Mouse (Mus musculus): Measurements from ENCODE around the gene Olfr1226. TPM values are rescaled to one million over a fixed set of nuclear protein-coding genes. Genes with fewer than 3 reads are reported as not detected.
"Not testable (repeated sequence)": the region's sequence is repeated elsewhere in the genome, so short reads cannot be mapped to it uniquely, and the experiment has no call there.

Gene Olfr1226
- polyA plus RNA-seq (2015; fragmentation: Nextera tagmentation; extraction: Ambion mirVana): not detected in 2 replicates

GRCm38 (mm10) chr2:89199948-89200347 lies at the start of gene Olfr1226:
TSS of gene Olfr1226 (minus strand) at chr2:89200048.
- 55% methylated on average over 2 of the region's 2 CpGs for WGBS
- ATAC-seq (ENCODE audit: extremely low read depth, insufficient number of reproducible peaks, low FRiP score, low TSS enrichment): no peak
- Histone ChIP-seq H3K27ac (replicated peaks) (no peak within 1 kb of the TSS), H3K9me3 (no peaks in the 10 kb centered on the region), H3K4me3 (no peak within 1 kb of the TSS), H3K27me3 (replicated peaks) (no peaks in the 10 kb centered on the region), H3K36me3 (no peaks in the 10 kb centered on the region), H3K4me1 (no peaks in the 10 kb centered on the region), H3K4me2 (no peak within 1 kb of the TSS), H3K9ac (no peak within 1 kb of the TSS)

GRCm38 (mm10) chr2:89196325-89196982 lies 3.4 kb downstream of the Olfr1226 start:
- no peaks in the 10 kb centered on the region for H3K27me3 ChIP-seq (replicated peaks)
- no peak overlapping the region for H3K4me3 ChIP-seq
- no peak for ATAC-seq (ENCODE audit: extremely low read depth, insufficient number of reproducible peaks, low FRiP score, low TSS enrichment)
- WGBS: 81% methylated on average over 3 of the region's 3 CpGs
- no peaks in the 10 kb centered on the region for H3K4me1 ChIP-seq
- H3K36me3 ChIP-seq: no peaks in the 10 kb centered on the region
- H3K27ac ChIP-seq (replicated peaks): no peak overlapping the region
- no peaks in the 10 kb centered on the region for H3K9me3 ChIP-seq
- H3K9ac ChIP-seq: no peak overlapping the region
- H3K4me2 ChIP-seq: no peak overlapping the region

- H3K27me3 ChIP-seq (replicated peaks): no peaks in the 10 kb centered on the region
- H3K4me2 ChIP-seq: no peak within 1 kb of the TSS
- H3K9me3 ChIP-seq: no peaks in the 10 kb centered on the region
- no peak within 1 kb of the TSS for H3K9ac ChIP-seq
- H3K27ac ChIP-seq (replicated peaks): no peak within 1 kb of the TSS
- H3K36me3 ChIP-seq: no peaks in the 10 kb centered on the region
- no peak for ATAC-seq (ENCODE audit: extremely low read depth, insufficient number of reproducible peaks, low FRiP score, low TSS enrichment)
- WGBS: 77% methylated on average over 1 of the region's 1 CpGs
- no peaks in the 10 kb centered on the region for H3K4me1 ChIP-seq
- no peak within 1 kb of the TSS for H3K4me3 ChIP-seq
These were observed 25.3 kb downstream of the Olfr1226 start, which contains the start of gene Olfr1225 for GRCm38 (mm10) chr2:89174569-89174968. TSS of gene Olfr1225 (minus strand) at chr2:89174669.

- not testable (repeated sequence) for H3K27ac ChIP-seq (replicated peaks); H3K9me3 ChIP-seq; ATAC-seq (ENCODE audit: extremely low read depth, insufficient number of reproducible peaks, low FRiP score, low TSS enrichment); H3K36me3 ChIP-seq; H3K4me2 ChIP-seq; H3K4me1 ChIP-seq; H3K4me3 ChIP-seq; H3K27me3 ChIP-seq (replicated peaks); H3K9ac ChIP-seq
- WGBS: 72% methylated on average over 4 of the region's 4 CpGs
These were observed 35.1 kb downstream of the Olfr1226 start for GRCm38 (mm10) chr2:89164711-89165110.

GRCm38 (mm10) chr2:89163991-89164390 lies 35.9 kb downstream of the Olfr1226 start, which contains the start of gene Olfr1224-ps1:
TSS of gene Olfr1224-ps1 (minus strand) at chr2:89164091.
- ATAC-seq (ENCODE audit: extremely low read depth, insufficient number of reproducible peaks, low FRiP score, low TSS enrichment): not testable (repeated sequence)
- WGBS: 81% methylated on average over 8 of the region's 8 CpGs

GRCm38 (mm10) chr2:89151460-89151859 lies 48.4 kb downstream of the Olfr1226 start, which contains the start of gene Olfr1223:
TSS of gene Olfr1223 (minus strand) at chr2:89151560.
- no peak within 1 kb of the TSS for H3K27ac ChIP-seq (replicated peaks)
- 45% methylated on average over 1 of the region's 1 CpGs for WGBS
- no peak within 1 kb of the TSS for H3K9ac ChIP-seq
- no peaks in the 10 kb centered on the region for H3K4me1 ChIP-seq
- no peak within 1 kb of the TSS for H3K4me3 ChIP-seq
- H3K36me3 ChIP-seq: no peaks in the 10 kb centered on the region
- no peak for ATAC-seq (ENCODE audit: extremely low read depth, insufficient number of reproducible peaks, low FRiP score, low TSS enrichment)
- no peaks in the 10 kb centered on the region for H3K27me3 ChIP-seq (replicated peaks)
- H3K9me3 ChIP-seq: no peaks in the 10 kb centered on the region
- no peak within 1 kb of the TSS for H3K4me2 ChIP-seq

More at GRCm38 (mm10) chr2:89163991-89164390, 35.9 kb downstream of the Olfr1226 start, which contains the start of gene Olfr1224-ps1:
- H3K4me2 ChIP-seq; H3K9me3 ChIP-seq; H3K36me3 ChIP-seq; H3K9ac ChIP-seq; H3K27me3 ChIP-seq (replicated peaks); H3K27ac ChIP-seq (replicated peaks); H3K4me3 ChIP-seq; H3K4me1 ChIP-seq: not testable (repeated sequence)

Other genes starting within 250 kb of the Olfr1226 start
- not detected in 2 replicates for gene Olfr1212, start 246.1 kb downstream of the Olfr1226 start, polyA plus RNA-seq (2015; fragmentation: Nextera tagmentation; extraction: Ambion mirVana)
- gene Gm13762, start 219.8 kb downstream of the Olfr1226 start, polyA plus RNA-seq (2015; fragmentation: Nextera tagmentation; extraction: Ambion mirVana): not detected in 2 replicates
- not detected in 2 replicates for gene Olfr1214, start 207.4 kb downstream of the Olfr1226 start, polyA plus RNA-seq (2015; fragmentation: Nextera tagmentation; extraction: Ambion mirVana)
- not detected in 2 replicates for gene Olfr1215, start 193.1 kb downstream of the Olfr1226 start, polyA plus RNA-seq (2015; fragmentation: Nextera tagmentation; extraction: Ambion mirVana)
- gene Olfr1216, start 181.7 kb downstream of the Olfr1226 start, polyA plus RNA-seq (2015; fragmentation: Nextera tagmentation; extraction: Ambion mirVana): not detected in 2 replicates
- not detected in 2 replicates for gene Olfr1217, start 168.0 kb downstream of the Olfr1226 start, polyA plus RNA-seq (2015; fragmentation: Nextera tagmentation; extraction: Ambion mirVana)
- not detected in 2 replicates for gene Olfr1218, start 138.9 kb downstream of the Olfr1226 start, polyA plus RNA-seq (2015; fragmentation: Nextera tagmentation; extraction: Ambion mirVana)
- gene Olfr1219, start 116.5 kb downstream of the Olfr1226 start, polyA plus RNA-seq (2015; fragmentation: Nextera tagmentation; extraction: Ambion mirVana): not detected in 2 replicates
- gene Olfr1220, start 93.2 kb downstream of the Olfr1226 start, polyA plus RNA-seq (2015; fragmentation: Nextera tagmentation; extraction: Ambion mirVana): not detected in 2 replicates
- gene Olfr1221, start 82.8 kb downstream of the Olfr1226 start, polyA plus RNA-seq (2015; fragmentation: Nextera tagmentation; extraction: Ambion mirVana): not detected in 2 replicates
- not detected in 2 replicates for gene Olfr1222, start 67.0 kb downstream of the Olfr1226 start, polyA plus RNA-seq (2015; fragmentation: Nextera tagmentation; extraction: Ambion mirVana)
- not detected in 2 replicates for gene Olfr1223, start 48.5 kb downstream of the Olfr1226 start, polyA plus RNA-seq (2015; fragmentation: Nextera tagmentation; extraction: Ambion mirVana)
- gene Olfr1224-ps1, start 36.0 kb downstream of the Olfr1226 start, polyA plus RNA-seq (2015; fragmentation: Nextera tagmentation; extraction: Ambion mirVana): not detected in 2 replicates
- gene Olfr1225, start 25.4 kb downstream of the Olfr1226 start, polyA plus RNA-seq (2015; fragmentation: Nextera tagmentation; extraction: Ambion mirVana): not detected in 2 replicates
- gene Olfr1228, start 54.0 kb upstream of the Olfr1226 start, polyA plus RNA-seq (2015; fragmentation: Nextera tagmentation; extraction: Ambion mirVana): not detected in 2 replicates
- not detected in 2 replicates for gene Olfr1229, start 88.0 kb upstream of the Olfr1226 start, polyA plus RNA-seq (2015; fragmentation: Nextera tagmentation; extraction: Ambion mirVana)
- gene Olfr1230, start 97.2 kb upstream of the Olfr1226 start, polyA plus RNA-seq (2015; fragmentation: Nextera tagmentation; extraction: Ambion mirVana): not detected in 2 replicates
- gene Olfr1231, start 107.0 kb upstream of the Olfr1226 start, polyA plus RNA-seq (2015; fragmentation: Nextera tagmentation; extraction: Ambion mirVana): not detected in 2 replicates
- gene Olfr1232, start 129.6 kb upstream of the Olfr1226 start, polyA plus RNA-seq (2015; fragmentation: Nextera tagmentation; extraction: Ambion mirVana): not detected in 2 replicates
- gene Olfr1233, start 142.3 kb upstream of the Olfr1226 start, polyA plus RNA-seq (2015; fragmentation: Nextera tagmentation; extraction: Ambion mirVana): not detected in 2 replicates
- gene Olfr1234, start 164.8 kb upstream of the Olfr1226 start, polyA plus RNA-seq (2015; fragmentation: Nextera tagmentation; extraction: Ambion mirVana): not detected in 2 replicates
- gene Olfr1238, start 209.6 kb upstream of the Olfr1226 start, polyA plus RNA-seq (2015; fragmentation: Nextera tagmentation; extraction: Ambion mirVana): not detected in 2 replicates
- not detected in 2 replicates for gene Olfr1239, start 220.4 kb upstream of the Olfr1226 start, polyA plus RNA-seq (2015; fragmentation: Nextera tagmentation; extraction: Ambion mirVana)
- not detected in 2 replicates for gene Olfr1240, start 243.0 kb upstream of the Olfr1226 start, polyA plus RNA-seq (2015; fragmentation: Nextera tagmentation; extraction: Ambion mirVana)